Mouse (Mus musculus): ENCODE data around the gene Dcp1b. TPM values are rescaled to one million over a fixed set of nuclear protein-coding genes. Genes with fewer than 3 reads are reported as not detected.
"Not testable (repeated sequence)": the region's sequence is repeated elsewhere in the genome, so short reads cannot be mapped to it uniquely, and the experiment has no call there.

The Dcp1b gene
- polyA plus RNA-seq, 1 experiment: 44.2 TPM

GRCm38 (mm10) chr6:119199274-119199879 is 24.3 kb downstream of the Dcp1b start:
- Histone ChIP-seq H3K27ac (ENCODE audit: control insufficient read depth, insufficient read depth, low read length) (no peak overlapping the region), H3K4me3 (ENCODE audit: control insufficient read depth, insufficient read depth, low read length) (no peak overlapping the region), H3K4me1 (replicated peaks; ENCODE audit: control insufficient read depth, insufficient read depth, low read length) (peaks cover 3% of the 10 kb centered on the region; the same call in 1 of the 2 replicates), H3K36me3 (ENCODE audit: control insufficient read depth, insufficient read depth, low read length) (peaks cover 9% of the 10 kb centered on the region), H3K27me3 (ENCODE audit: control insufficient read depth, insufficient read depth, low read length) (no peaks in the 10 kb centered on the region)
- no peak for DNase-seq
- TF ChIP-seq POLR2A (IDR thresholded peaks at IDR 0.05; ENCODE audit: control insufficient read depth, extremely low read depth, insufficient read depth, low read length, poor library complexity) (no peak), CTCF (IDR thresholded peaks at IDR 0.05; ENCODE audit: borderline replicate concordance, control insufficient read depth, extremely low read depth, insufficient read depth, low read length, poor library complexity) (no peak)
- WGBS: 96% methylated on average over 8 of the region's 8 CpGs

- no peak for DNase-seq
- TF ChIP-seq POLR2A (IDR thresholded peaks at IDR 0.05; ENCODE audit: control insufficient read depth, extremely low read depth, insufficient read depth, low read length, poor library complexity): no peak
- no peak for TF ChIP-seq CTCF (IDR thresholded peaks at IDR 0.05; ENCODE audit: borderline replicate concordance, control insufficient read depth, extremely low read depth, insufficient read depth, low read length, poor library complexity)
- Histone ChIP-seq H3K27me3 (ENCODE audit: control insufficient read depth, insufficient read depth, low read length) (no peaks in the 10 kb centered on the region), H3K36me3 (ENCODE audit: control insufficient read depth, insufficient read depth, low read length) (peaks cover 9% of the 10 kb centered on the region), H3K27ac (ENCODE audit: control insufficient read depth, insufficient read depth, low read length) (no peak overlapping the region), H3K4me1 (replicated peaks; ENCODE audit: control insufficient read depth, insufficient read depth, low read length) (peaks cover 3% of the 10 kb centered on the region; the same call in 1 of the 2 replicates), H3K4me3 (ENCODE audit: control insufficient read depth, insufficient read depth, low read length) (no peak overlapping the region)
- 95% methylated on average over 5 of the region's 5 CpGs for WGBS
These were observed 25.3 kb downstream of the Dcp1b start for GRCm38 (mm10) chr6:119200362-119200761.

GRCm38 (mm10) chr6:119201575-119201974 is 26.5 kb downstream of the Dcp1b start:
- Histone ChIP-seq H3K4me3 (ENCODE audit: control insufficient read depth, insufficient read depth, low read length) (no peak overlapping the region), H3K27ac (ENCODE audit: control insufficient read depth, insufficient read depth, low read length) (no peak overlapping the region), H3K36me3 (ENCODE audit: control insufficient read depth, insufficient read depth, low read length) (peaks cover 9% of the 10 kb centered on the region), H3K4me1 (replicated peaks; ENCODE audit: control insufficient read depth, insufficient read depth, low read length) (peaks cover 3% of the 10 kb centered on the region; the same call in 1 of the 2 replicates), H3K27me3 (ENCODE audit: control insufficient read depth, insufficient read depth, low read length) (no peaks in the 10 kb centered on the region)
- no peak for DNase-seq
- WGBS: 98% methylated on average over 4 of the region's 4 CpGs
- TF ChIP-seq POLR2A (IDR thresholded peaks at IDR 0.05; ENCODE audit: control insufficient read depth, extremely low read depth, insufficient read depth, low read length, poor library complexity) (no peak), CTCF (IDR thresholded peaks at IDR 0.05; ENCODE audit: borderline replicate concordance, control insufficient read depth, extremely low read depth, insufficient read depth, low read length, poor library complexity) (no peak)

- H3K27ac ChIP-seq (ENCODE audit: control insufficient read depth, insufficient read depth, low read length): no peak overlapping the region
These were observed 29.2 kb downstream of the Dcp1b start for GRCm38 (mm10) chr6:119204286-119204685.

GRCm38 (mm10) chr6:119204915-119205314 is 29.9 kb downstream of the Dcp1b start:
- Histone ChIP-seq H3K27ac (ENCODE audit: control insufficient read depth, insufficient read depth, low read length) (no peak overlapping the region), H3K27me3 (ENCODE audit: control insufficient read depth, insufficient read depth, low read length) (no peaks in the 10 kb centered on the region), H3K4me3 (ENCODE audit: control insufficient read depth, insufficient read depth, low read length) (no peak overlapping the region), H3K36me3 (ENCODE audit: control insufficient read depth, insufficient read depth, low read length) (peaks cover 9% of the 10 kb centered on the region), H3K4me1 (replicated peaks; ENCODE audit: control insufficient read depth, insufficient read depth, low read length) (no peaks in the 10 kb centered on the region)
- WGBS: 96% methylated on average over 3 of the region's 3 CpGs
- no peak for DNase-seq
- TF ChIP-seq CTCF (IDR thresholded peaks at IDR 0.05; ENCODE audit: borderline replicate concordance, control insufficient read depth, extremely low read depth, insufficient read depth, low read length, poor library complexity): no peak
- no peak for TF ChIP-seq POLR2A (IDR thresholded peaks at IDR 0.05; ENCODE audit: control insufficient read depth, extremely low read depth, insufficient read depth, low read length, poor library complexity)

More at GRCm38 (mm10) chr6:119204286-119204685, 29.2 kb downstream of the Dcp1b start:
- Histone ChIP-seq H3K4me3 (ENCODE audit: control insufficient read depth, insufficient read depth, low read length) (no peak overlapping the region), H3K4me1 (replicated peaks; ENCODE audit: control insufficient read depth, insufficient read depth, low read length) (no peaks in the 10 kb centered on the region), H3K27me3 (ENCODE audit: control insufficient read depth, insufficient read depth, low read length) (no peaks in the 10 kb centered on the region), H3K36me3 (ENCODE audit: control insufficient read depth, insufficient read depth, low read length) (peaks cover 9% of the 10 kb centered on the region)
- WGBS: 97% methylated on average over 7 of the region's 7 CpGs
- no peak for DNase-seq
- no peak for TF ChIP-seq CTCF (IDR thresholded peaks at IDR 0.05; ENCODE audit: borderline replicate concordance, control insufficient read depth, extremely low read depth, insufficient read depth, low read length, poor library complexity)
- no peak for TF ChIP-seq POLR2A (IDR thresholded peaks at IDR 0.05; ENCODE audit: control insufficient read depth, extremely low read depth, insufficient read depth, low read length, poor library complexity)

- not testable (repeated sequence) for H3K4me3 ChIP-seq (ENCODE audit: control insufficient read depth, insufficient read depth, low read length); H3K4me1 ChIP-seq (replicated peaks; ENCODE audit: control insufficient read depth, insufficient read depth, low read length); H3K36me3 ChIP-seq (ENCODE audit: control insufficient read depth, insufficient read depth, low read length); H3K27ac ChIP-seq (ENCODE audit: control insufficient read depth, insufficient read depth, low read length); DNase-seq; H3K27me3 ChIP-seq (ENCODE audit: control insufficient read depth, insufficient read depth, low read length)
- WGBS: 98% methylated on average over 7 of the region's 7 CpGs
These were observed 31.0 kb downstream of the Dcp1b start for GRCm38 (mm10) chr6:119206006-119206405.

GRCm38 (mm10) chr6:119213375-119213774 is 38.3 kb downstream of the Dcp1b start:
- H3K4me1 ChIP-seq (replicated peaks; ENCODE audit: control insufficient read depth, insufficient read depth, low read length): no peaks in the 10 kb centered on the region
- 97% methylated on average over 5 of the region's 5 CpGs for WGBS
- no peak overlapping the region for H3K4me3 ChIP-seq (ENCODE audit: control insufficient read depth, insufficient read depth, low read length)
- no peak for DNase-seq
- TF ChIP-seq POLR2A (IDR thresholded peaks at IDR 0.05; ENCODE audit: control insufficient read depth, extremely low read depth, insufficient read depth, low read length, poor library complexity) (no peak), CTCF (IDR thresholded peaks at IDR 0.05; ENCODE audit: borderline replicate concordance, control insufficient read depth, extremely low read depth, insufficient read depth, low read length, poor library complexity) (no peak)
- H3K27ac ChIP-seq (ENCODE audit: control insufficient read depth, insufficient read depth, low read length): no peak overlapping the region
- no peaks in the 10 kb centered on the region for H3K27me3 ChIP-seq (ENCODE audit: control insufficient read depth, insufficient read depth, low read length)
- peaks cover 24% of the 10 kb centered on the region for H3K36me3 ChIP-seq (ENCODE audit: control insufficient read depth, insufficient read depth, low read length)
